Mouse (Mus musculus) adipocyte (in vitro differentiated cells): ENCODE results near the gene Pkdrej.
A peak's percentile ranks its signal among the peaks of the same experiment; 100 is the strongest.
"Not testable (repeated sequence)": the region's sequence is repeated elsewhere in the genome, so short reads cannot be mapped to it uniquely, and the experiment has no call there.

Experiments used
- DNase-seq: peaks from one replicate; pipeline ENCODE4 v3.0.0-alpha.2; 2016; ENCODE audit warnings: low spot score

Pkdrej gene

DNA sequence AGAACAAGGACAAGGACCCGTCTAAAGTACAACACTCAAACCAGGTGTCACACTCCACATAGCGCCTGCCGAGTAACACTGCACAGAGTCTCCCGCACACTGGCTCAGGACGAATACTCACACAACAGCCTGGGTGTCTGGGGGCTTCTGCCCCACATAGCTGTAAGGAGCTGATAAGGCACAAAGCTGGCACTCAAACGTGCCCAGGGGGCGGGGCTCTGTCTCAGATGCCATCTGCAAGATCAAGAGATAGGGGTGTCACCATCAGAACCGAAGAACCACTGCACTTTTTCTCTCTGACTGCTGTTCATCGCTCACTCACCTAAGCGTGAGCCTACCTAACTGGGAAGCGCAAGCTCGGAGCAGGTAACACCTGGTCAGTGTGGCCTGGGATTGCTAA, 12.4 kb downstream of the Pkdrej start:
- no peak for DNase-seq

DNA sequence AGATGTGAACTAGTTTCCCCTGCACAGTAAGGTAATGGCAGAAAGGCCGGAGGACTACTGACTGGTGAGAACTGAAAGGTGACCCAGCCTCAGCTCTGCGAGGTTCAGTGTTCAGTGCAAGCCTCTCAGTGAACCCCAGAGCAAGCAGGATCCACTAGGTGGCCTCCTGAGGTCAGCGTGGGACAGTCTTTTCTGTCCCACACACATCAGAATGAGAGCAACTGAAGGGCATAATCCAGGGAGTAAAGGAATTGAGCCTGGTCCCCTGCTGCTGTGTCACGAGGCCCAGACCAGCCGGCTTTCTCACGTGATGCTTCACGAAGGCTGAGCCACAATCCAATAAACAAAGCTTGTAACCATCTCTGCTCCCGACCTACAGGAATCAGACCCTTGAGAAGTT, 13.1 kb downstream of the Pkdrej start:
- no peak for DNase-seq

DNA sequence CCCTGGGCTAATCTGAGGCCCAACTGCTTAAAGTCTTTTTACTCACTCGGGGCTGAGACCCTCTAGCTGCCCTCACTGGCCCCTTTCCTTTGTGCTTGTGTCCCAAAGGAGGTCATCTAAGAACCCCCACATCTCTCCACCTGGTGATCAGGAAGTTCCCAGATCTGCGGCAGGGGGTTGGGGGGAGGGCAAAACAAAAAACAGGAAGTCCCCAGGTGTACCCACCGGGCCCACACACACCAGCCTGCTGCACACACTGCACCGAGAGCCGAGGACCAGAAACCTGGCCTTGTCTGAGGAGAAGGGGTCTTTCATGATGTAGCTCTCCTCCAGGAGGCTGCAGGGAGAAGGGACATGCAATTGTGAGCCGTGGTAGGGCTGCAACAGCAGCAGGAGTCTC, 13.5 kb downstream of the Pkdrej start:
- no peak for DNase-seq

DNA sequence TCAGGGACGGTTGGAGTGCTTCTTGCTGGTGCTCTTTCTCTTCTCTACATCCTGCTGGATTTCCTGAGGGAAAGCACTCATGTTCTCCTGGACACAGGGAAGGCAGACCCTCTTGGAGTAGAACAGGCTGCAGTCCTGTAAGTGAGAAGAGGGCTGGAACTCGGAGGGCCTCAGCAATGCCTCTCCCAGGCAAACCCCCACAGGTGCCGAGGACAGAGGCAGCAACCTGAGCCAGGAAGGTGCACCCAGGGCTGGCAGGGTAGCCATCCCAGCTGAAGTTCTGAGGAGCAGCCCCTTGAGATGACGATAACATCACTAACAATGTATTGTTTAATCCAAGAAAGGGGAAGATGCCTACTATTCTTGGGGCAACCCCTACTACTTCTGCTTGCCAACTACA, 14.1 kb downstream of the Pkdrej start:
- DNase-seq, result no peak

DNA sequence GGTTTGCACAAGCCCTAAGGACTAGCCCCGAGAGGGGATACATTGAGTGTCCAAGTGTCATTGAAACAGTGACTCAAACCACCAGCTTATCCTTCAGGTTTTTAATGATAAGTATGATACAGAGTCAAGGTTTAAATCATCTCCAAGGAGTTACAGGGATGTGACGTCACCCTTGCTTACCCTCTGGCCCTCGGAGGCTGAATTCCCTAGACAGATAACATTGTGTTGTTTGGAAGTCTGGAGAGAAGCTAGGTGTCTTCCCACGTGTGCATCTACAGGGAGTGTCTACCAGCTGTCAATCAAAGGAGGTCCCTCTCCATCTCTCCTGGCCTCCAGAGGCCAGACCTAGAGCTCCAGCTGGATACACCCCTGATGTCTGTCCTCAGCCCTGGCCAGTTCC, 14.6 kb downstream of the Pkdrej start:
- no peak for DNase-seq

DNA sequence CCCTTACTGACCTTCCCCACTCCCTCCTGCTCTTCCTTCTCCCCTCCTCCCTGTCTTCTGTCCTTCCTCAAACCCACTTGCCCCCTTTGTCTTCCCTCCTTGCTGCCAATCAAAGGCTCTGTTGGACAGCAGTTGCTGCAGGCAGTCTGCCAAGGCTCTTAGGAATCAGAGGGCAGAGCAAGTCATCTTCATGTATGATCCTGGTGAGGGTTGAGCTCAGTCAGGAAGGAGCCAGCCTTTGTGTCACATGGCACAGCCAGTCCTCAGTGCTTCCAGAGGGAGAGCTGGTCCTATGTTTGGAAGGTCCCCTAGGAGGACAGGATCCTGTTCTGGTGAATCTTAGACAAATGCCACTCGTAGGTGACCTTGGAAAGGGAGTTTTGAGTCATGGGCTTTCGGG, 18.6 kb downstream of the Pkdrej start:
- peak; percentile 53 for DNase-seq

DNA sequence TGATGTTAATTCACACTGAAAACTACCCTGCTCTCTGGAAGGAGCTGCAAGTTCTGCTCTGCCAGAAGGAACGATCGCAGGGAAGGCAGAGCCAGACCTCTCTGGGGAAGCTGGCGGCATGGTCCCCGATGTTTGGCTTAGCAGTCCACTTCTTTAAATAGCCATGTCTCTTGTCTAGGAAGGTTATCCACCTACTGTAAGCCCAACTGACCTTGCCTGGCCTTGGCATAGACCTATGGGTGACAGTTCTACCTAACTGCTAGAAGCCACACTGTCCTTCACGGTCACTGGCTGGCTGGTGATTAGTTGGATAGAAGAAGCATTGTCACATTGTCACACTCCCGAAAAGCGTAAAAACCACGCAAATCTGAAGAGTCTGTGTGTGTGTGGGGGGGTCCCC, 22.9 kb downstream of the Pkdrej start:
- DNase-seq, result no peak

DNA sequence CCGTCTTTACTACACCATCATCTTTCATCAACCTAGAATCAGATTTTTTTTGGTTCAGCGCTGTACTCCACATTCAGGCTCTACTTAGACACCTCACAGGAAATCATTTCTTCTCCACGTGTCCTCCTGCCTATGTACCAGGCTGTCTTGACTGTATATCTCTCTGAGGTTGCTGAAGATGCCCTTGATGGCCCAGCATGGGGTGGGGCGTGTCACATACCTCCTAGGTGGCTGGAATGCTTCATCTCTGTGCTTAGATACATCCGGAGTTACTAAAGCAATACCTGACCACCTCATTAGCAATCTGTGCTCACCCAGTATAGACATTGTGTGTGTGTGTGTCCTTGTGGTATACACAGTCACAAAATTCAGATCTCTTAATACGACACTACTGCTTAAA, 26.0 kb downstream of the Pkdrej start:
- DNase-seq, result no peak

DNA sequence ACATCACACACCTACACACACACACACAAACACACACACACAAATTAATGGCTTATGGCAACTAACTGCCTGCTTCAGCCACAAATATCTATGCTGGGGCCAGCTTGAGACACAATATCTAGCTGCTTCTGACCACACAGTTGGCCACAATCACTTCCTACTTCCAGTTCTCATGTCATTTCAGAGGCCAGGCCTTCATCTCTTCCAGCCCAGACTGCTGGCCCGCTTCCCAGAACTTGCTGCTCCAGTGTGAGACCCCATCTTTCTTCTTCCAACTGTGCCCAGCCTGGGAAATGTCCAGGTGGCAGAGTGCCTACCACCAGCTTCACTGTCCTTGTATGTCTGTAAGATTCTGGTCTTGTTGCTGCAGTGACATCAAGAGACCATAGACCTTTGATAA, 28.7 kb downstream of the Pkdrej start:
- peak; percentile 42 for DNase-seq

DNA sequence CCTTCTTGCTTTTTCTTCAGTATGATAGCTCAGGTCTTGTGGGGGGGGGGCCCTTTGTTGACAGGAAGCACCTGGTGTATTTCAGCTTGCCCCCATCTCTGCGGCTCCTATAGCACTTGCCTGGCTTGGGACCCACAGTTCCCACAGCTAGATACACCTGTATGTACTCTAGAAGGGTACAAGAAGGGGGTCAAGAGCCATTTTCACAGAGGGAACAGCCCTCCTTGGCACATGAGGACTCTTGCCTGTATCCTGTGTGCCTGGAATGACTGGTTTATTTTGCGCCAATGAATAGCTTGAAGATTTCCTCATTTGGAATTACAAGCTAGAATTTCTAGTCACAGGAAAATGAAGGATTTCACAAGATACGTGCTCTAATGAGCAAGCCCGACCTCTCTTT, 30.1 kb downstream of the Pkdrej start:
- no peak for DNase-seq

DNA sequence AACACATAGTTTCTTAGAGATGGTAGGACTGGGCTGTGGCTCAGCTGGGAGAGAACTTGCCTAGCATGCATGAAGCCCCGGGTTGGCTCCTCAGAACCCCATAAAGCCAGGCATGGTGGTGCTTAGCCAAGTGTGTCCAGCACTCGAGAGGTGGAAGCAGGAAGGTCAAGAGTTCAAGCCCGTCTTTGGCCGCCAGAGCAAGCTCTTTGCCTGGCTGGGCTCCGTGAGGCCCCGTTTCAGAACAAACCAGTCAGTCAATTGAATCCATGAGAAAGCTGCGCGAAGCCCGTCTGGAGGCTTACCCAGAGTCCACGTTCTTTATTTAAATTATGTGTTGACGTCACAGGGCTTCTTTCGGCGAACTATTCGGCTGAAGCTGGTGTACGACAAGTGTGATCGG, 32.9 kb downstream of the Pkdrej start:
- DNase-seq, result no peak

DNA sequence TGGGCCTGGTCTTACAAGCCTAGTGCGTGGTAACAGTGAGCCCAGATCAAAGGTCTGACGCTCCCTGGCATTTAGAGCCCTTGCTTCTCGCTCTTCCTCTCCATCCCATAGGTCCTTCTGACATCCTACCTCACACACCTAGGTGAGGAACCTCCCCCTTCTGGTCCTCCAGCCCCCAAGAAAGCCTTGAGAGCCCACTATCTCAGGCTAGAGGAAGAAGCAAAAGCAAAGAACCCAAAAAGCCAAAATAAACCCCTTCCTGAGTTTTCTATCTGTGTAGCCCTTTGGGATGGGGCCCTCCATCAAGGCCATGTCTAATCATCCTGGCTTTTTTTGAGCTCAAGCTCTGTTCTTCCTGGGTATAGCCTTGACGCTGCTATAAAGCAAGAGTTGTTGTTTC, 33.5 kb downstream of the Pkdrej start:
- DNase-seq, result no peak

DNA sequence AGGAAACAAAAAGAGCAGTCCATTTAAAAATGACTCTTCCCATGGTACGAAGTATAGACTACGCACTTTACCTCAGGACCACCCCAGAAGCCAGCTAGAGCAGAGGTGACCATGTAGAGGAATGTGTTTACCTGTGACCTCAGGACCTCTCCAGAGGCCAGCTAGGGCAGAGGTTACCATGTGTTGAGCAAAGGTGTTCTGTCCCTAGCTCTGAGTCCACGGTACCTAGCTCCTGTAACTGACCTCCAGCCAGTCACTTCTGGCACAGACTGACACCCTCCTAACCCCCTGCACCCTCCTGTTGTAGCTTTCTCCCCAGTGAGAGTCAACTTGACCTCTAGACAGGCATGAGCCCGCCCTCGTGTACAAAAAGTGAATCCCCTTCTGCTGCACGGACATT, 34.1 kb downstream of the Pkdrej start:
- DNase-seq, result no peak

DNA sequence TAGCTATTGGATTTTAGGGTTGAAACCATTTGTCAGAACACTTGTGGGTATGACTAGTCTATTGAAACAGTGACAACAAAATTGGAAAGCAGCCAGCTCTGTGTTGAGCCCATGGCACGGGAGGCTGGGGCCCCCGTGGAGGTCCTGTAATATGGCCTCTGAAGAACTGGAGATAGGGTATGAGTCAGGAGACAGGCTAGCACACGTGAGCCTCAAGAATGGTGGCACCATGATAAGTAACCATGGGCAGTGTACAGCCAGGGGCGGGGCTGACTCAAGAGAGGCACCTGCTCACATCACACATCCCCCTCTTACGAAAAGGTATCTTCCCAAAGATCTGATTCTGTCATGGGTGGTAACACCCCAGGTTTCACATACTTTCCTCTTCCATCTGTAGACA, 34.8 kb downstream of the Pkdrej start:
- no peak for DNase-seq

DNA sequence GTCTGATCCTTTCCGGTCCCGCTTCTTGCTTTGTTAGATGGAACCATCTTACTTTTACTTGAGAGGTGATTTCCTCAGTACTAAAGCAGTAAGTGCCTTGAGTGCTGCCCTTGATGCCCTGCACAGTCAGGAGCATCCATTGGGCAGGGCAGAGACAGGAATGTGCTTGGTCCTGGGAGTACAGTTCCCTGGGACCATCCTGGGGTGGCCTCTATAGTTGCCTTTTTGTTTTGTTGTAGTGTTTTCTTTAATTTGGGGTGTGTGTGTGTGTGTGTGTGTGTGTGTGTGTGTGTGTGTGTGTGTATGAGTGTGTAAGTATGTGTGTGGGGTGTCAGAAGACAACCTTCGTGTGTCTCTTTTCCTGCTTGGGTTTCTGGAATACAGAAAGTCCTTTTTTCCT, 37.2 kb downstream of the Pkdrej start:
- no peak for DNase-seq

DNA sequence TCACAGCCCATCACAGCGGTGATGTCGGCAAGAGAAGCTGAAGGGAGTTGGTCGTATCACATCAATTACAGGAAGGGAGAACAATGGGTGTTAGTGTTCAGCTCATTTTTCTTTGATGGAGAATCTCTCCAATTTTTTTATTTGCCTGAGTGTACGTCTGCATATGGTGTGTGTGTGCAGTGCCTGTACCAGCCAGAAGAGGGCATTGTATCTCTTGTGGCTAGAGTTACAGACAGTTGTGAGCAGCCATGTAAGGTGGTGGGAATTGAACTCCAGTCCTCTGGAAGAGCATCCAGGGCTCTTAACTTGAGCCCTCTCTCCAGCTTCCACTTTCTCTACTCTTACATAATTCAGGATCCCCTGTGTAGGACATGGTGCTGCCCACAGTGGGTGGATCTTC, 38.4 kb downstream of the Pkdrej start:
- no peak for DNase-seq

DNA sequence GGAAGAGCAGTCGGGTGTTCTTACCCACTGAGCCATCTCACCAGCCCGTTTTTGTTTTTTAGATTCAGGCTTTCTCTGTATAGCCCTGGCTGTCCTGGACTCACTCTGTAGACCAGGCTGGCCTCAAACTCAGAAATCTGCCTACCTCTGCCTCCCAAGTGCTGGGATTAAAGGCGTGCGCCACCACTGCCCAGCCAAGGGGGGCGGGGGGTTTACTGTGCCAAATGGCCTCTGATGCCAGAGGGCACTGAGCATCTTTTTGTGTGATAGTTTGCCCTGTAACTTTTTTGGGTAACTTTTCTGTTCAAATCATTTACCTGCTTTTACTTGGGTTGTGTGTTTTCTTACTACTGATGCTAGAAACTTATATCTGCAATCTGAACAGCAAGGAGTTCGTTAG, 42.6 kb downstream of the Pkdrej start:
- not testable (repeated sequence) for DNase-seq

DNA sequence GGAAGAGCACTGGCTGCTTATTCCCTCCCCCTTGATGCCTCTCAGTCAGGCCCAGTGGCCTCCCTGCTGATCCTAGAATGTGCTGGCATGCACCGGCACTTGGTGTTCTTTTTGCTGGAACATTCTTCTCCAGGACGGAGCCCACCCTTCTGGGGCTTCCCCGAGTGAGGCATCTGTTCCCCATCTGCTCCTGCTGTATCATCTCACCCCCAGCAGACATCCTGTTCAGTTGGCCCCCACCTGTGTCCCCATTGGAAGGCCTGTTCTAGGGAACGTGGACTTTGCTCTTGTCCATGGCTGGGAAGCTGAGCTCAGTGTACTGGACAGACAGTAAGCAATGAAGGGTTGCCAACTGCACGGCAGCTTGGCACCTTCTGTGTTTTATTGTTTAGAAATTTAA, 44.8 kb downstream of the Pkdrej start:
- no peak for DNase-seq

DNA sequence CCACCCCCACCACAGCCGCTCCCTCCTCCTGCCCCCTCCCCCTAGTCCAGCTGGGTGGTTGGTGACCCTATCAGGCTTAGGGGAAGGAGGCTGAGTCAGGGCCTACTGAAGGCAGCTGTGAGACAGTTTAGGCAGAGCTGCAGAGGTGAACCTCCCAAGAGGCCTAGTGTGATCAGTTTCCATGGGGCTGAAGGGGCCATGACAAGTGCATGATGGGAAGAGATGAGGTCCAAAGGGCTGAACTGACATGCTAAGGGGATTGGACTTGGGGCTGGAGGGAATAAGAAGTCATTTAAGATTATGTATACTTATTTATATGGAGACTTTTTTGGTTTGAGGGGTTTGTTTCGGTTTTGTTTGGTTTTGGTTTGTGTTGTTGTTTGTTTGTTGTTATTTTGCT, 45.3 kb downstream of the Pkdrej start:
- no peak for DNase-seq

DNA sequence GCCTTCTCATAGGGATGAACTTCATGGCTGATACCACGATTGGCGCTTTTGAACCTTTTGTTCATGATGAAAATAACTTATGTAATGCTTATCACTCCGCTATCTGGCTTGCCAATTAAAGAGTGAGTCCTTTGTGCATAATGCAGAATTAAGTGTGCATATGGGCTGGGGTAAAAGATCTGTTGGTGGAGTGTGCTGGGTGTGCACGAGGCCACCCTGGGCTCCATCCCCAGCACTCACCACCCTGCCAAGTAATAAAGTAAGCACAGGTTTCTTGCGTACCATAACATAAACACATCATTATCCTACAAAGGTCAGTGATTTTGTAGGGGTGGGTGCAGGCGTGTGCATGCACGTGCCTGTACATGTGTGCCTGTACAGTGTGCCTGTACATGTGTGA, 46.5 kb downstream of the Pkdrej start:
- DNase-seq, result no peak

DNA sequence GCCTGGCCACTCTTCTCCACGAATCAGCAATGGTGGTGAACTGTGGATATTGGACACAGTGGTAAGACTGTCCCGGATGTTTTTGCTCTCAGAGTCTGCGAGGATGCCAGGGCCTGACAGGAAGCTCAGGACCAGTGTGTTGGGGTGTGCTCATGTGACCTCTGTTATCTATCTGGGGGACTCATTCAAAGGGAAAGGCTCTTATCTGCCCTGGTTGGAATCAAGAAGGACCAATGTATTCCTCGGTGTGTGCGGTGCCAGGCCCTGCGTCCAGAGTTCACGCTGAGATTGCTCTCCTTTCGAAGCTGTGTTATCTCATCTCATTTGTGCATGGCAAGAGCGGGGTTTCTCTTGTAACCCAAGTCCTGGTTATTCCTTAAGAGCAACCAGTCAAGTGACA, 47.1 kb downstream of the Pkdrej start:
- no peak for DNase-seq

DNA sequence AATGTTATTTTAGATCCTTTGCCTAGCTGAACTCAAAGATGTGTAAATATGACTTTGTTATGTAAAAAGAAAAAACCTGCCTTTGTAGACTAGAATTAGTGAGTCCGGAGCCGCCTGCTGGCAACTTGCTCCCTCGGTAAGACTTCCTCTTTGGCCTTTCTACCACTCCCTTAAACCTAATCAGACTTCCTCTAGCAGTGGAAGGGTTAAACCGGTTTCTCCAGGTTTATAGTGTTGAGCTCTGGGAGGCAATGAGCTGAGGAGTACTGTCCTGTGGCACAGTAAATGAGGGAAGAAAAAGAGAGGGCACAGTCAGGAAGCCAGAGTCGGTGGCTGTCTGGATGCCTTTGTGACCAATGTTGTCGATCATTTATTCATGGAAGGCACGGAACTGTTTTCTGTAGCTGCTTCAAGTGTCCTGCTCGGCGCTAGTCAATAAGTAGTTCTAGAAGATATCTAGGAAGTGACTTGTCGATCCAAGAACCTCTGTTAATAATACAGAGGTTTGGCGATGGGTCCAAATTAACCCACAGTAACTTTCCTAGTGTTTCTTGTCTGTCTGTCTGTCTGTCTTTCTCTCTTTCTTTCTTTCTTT, 49.3 kb downstream of the Pkdrej start:
- no peak for DNase-seq

DNA sequence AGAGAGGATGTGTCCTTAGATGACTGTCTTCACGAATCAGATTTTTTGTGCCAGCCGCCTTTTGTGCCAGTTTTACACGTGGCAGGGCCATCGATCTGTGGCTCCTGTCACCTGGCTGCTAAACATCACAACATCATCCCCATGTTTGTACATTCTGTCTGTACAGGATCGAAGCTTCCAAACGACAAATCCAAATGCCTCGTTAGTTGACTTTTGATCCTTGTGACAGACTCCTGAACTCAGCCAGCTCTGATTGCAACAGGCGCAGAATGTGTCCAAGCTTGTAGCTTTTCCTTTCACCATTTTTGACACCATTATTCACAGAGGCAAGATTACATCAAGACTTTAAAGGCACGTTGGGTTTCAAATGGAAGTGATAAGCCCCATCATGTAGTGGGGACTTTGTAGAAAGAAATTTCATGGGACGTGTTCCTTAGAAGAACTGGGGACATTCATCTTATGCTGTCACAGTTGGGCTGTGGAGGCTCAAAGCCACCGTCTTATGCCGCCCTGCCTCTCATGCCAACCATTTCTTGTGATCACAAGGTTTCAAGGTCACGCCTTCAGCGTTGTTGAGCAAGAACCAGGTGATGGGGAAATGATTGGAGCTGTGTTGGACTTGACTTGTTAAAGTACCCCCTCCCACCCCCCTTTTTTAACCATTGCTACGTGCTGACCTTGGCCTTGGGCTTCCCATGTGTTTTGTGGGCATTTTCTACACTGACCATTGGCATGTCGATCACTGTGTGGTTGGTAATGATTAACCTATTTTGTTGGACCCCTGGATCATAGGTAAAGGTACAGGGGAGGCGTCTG, 50.0 kb downstream of the Pkdrej start:
- no peak for DNase-seq

DNA sequence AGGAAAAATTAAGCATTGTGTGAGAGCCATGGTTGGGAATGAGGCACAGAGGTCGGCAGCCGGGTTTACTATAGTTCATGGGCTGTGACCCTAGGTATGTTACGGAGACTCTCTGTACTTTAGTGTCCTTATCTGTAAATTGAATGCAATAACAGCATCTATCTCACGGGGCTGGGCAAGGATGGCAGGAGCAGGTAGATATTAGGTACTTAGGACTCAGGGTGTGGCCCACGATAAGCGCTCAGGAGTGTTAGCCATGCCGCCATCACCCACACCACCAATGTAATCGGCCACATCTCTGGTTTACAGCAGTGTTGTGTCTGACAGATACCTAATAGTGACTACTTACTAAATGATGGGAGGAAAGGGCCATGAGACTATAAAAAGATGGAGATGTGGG, 52.5 kb downstream of the Pkdrej start:
- no peak for DNase-seq
